ENCODE assay signal across 8 mouse cellular contexts in genomic region chr7:19473875-19474443, GRCm38 (mm10). TPM values are rescaled to one million over a fixed set of nuclear protein-coding genes. Genes with fewer than 3 reads are reported as not detected.
DNase-seq lines count a peak whose midpoint lies in the region; ATAC-seq lines count a peak whose summit lies in the region.

No protein-coding gene starts in this region.

- H3K27ac ChIP-seq in intestine, embryonic 15.5 days = peak overlapping the region; percentile 70

- H3K4me2 ChIP-seq in intestine, embryonic 15.5 days (replicated peaks) = peak overlapping the region; percentile 96

- peak; percentile 92 for DNase-seq in adrenal gland, postnatal 14 days
- peak; percentile 94 for DNase-seq in embryo, embryonic 11 days
- DNase-seq in gastrocnemius, postnatal 36 days = peak; percentile 66 to 67
- peak; percentile 81 to 88 for DNase-seq in left cerebral cortex, postnatal 36 days (ENCODE audit: low spot score in 2 of 2)
- peak; percentile 87 for DNase-seq in mesoderm, embryonic 11.5 days (ENCODE audit: low read depth, low spot score)
- DNase-seq in right cerebral cortex, postnatal 25 days = peak; percentile 88

- intact Hi-C loops in gastrocnemius, postnatal 36 days (cut with DNase I) = no loop called here
- intact Hi-C loops in left cerebral cortex, postnatal 36 days (cut with DNase I) = no loop called here

- H3K9ac ChIP-seq in intestine, embryonic 15.5 days = peak overlapping the region; percentile 54

- H3K36me3 ChIP-seq in intestine, embryonic 15.5 days = no peaks in the 10 kb centered on the region

- 0 out of 2 replicates have a peak, but pooled peaks cover 3% of the 10 kb centered on the region for H3K4me1 ChIP-seq in intestine, embryonic 15.5 days (replicated peaks)

- peak; percentile 92 for ATAC-seq in intestine, embryonic 15.5 days
- no peak for ATAC-seq in monocyte, adult 5-6 weeks (replicated peaks; ENCODE audit: insufficient number of reproducible peaks, low FRiP score, low TSS enrichment, poor library complexity, severe bottlenecking)

- H3K27me3 ChIP-seq in intestine, embryonic 15.5 days (replicated peaks) = peaks cover 57% of the 10 kb centered on the region

- H3K4me3 ChIP-seq in intestine, embryonic 15.5 days (replicated peaks) = peak overlapping the region; percentile 57

- H3K9me3 ChIP-seq in intestine, embryonic 15.5 days = no peaks in the 10 kb centered on the region

- whole genome bisulfite sequencing in intestine, embryonic 15.5 days = under 1% methylated on average over 88 of the region's 89 CpGs

RNA-seq across cellular contexts. Expression of gene Exoc3l2, which starts 10.8 kb away (rescaled TPM):
- 21.8 and 22.0 TPM in 2 replicates for total RNA-seq in adrenal gland, postnatal 14 days (2021)
- under 1 TPM; 0.51 to 0.72 TPM for total RNA-seq in gastrocnemius, postnatal 36 days (2021)
- polyA plus RNA-seq in intestine, embryonic 15.5 days (2015; fragmentation: Nextera tagmentation; extraction: Ambion mirVana) = 0.50 and 0.53 TPM in 2 replicates
- under 1 TPM; 0.23 to 0.52 TPM for total RNA-seq in left cerebral cortex, postnatal 36 days (2021)
- 0.11 to 1.4 TPM (median 0.49 TPM) in 3 replicates for total RNA-seq in monocyte, adult 5-6 weeks (2017)

RNA-seq across cellular contexts. Expression of gene Mark4, which starts 15.3 kb away (rescaled TPM):
- total RNA-seq in adrenal gland, postnatal 14 days (2021) = 45.1 and 45.2 TPM in 2 replicates
- 10 to 100 TPM; 14.9 to 15.5 TPM for total RNA-seq in gastrocnemius, postnatal 36 days (2021)
- polyA plus RNA-seq in intestine, embryonic 15.5 days (2015; fragmentation: Nextera tagmentation; extraction: Ambion mirVana) = 5.8 and 6.1 TPM in 2 replicates
- 10 to 100 TPM; 76.8 to 77.7 TPM for total RNA-seq in left cerebral cortex, postnatal 36 days (2021)
- 9.0 to 21.1 TPM (median 9.6 TPM) in 3 replicates for total RNA-seq in monocyte, adult 5-6 weeks (2017)

RNA-seq across cellular contexts. Expression of gene Bloc1s3, which starts 34.2 kb away (rescaled TPM):
- total RNA-seq in adrenal gland, postnatal 14 days (2021) = 6.7 and 8.6 TPM in 2 replicates
- 1 to 10 TPM; 1.5 to 1.7 TPM for total RNA-seq in gastrocnemius, postnatal 36 days (2021)
- 1.9 and 2.2 TPM in 2 replicates for polyA plus RNA-seq in intestine, embryonic 15.5 days (2015; fragmentation: Nextera tagmentation; extraction: Ambion mirVana)
- total RNA-seq in left cerebral cortex, postnatal 36 days (2021) = 1 to 10 TPM; 6.8 to 7.2 TPM
- total RNA-seq in monocyte, adult 5-6 weeks (2017) = 3.5 to 4.4 TPM (median 4.0 TPM) in 3 replicates

RNA-seq across cellular contexts. Expression of gene Trappc6a, which starts 34.2 kb away (rescaled TPM):
- total RNA-seq in adrenal gland, postnatal 14 days (2021) = 69.4 and 71.2 TPM in 2 replicates
- total RNA-seq in gastrocnemius, postnatal 36 days (2021) = 1 to 10 TPM; 6.4 to 8.8 TPM
- 124 and 137 TPM in 2 replicates for polyA plus RNA-seq in intestine, embryonic 15.5 days (2015; fragmentation: Nextera tagmentation; extraction: Ambion mirVana)
- 10 to 100 TPM; 18.2 to 19.5 TPM for total RNA-seq in left cerebral cortex, postnatal 36 days (2021)
- 19.9 to 35.2 TPM (median 23.4 TPM) in 3 replicates for total RNA-seq in monocyte, adult 5-6 weeks (2017)

RNA-seq across cellular contexts. Expression of gene Nkpd1, which starts 43.7 kb away (rescaled TPM):
- total RNA-seq in adrenal gland, postnatal 14 days (2021) = 0.15 and 0.83 TPM in 2 replicates
- total RNA-seq in gastrocnemius, postnatal 36 days (2021) = not detected
- 0.10 and 0.11 TPM in 2 replicates for polyA plus RNA-seq in intestine, embryonic 15.5 days (2015; fragmentation: Nextera tagmentation; extraction: Ambion mirVana)
- total RNA-seq in left cerebral cortex, postnatal 36 days (2021) = under 1 TPM; 0.68 to 0.94 TPM
- not detected in 3 replicates for total RNA-seq in monocyte, adult 5-6 weeks (2017)
